Mouse (Mus musculus) embryonic fibroblast, embryonic 13.5 days (primary cell): ENCODE results near the gene Macrod2. TPM values are rescaled to one million over a fixed set of nuclear protein-coding genes. Genes with fewer than 3 reads are reported as not detected.

Experiments
- H3K27ac ChIP-seq: 2 replicates; pipeline ENCODE4 v1.5.1; 2012; ENCODE audit warnings: low read length, control low read depth, inconsistent platforms; ENCODE audit not compliant: insufficient read depth
- H3K4me1 ChIP-seq: 2 replicates; pipeline ENCODE4 v1.6.1; 2011; ENCODE audit warnings: low read length; ENCODE audit not compliant: control insufficient read depth, insufficient read depth
- H3K4me3 ChIP-seq: 2 replicates; pipeline ENCODE4 v1.5.1; 2011; ENCODE audit warnings: mild to moderate bottlenecking, control low read depth, low read length; ENCODE audit not compliant: insufficient read depth
- CTCF ChIP-seq: IDR thresholded peaks from 2 replicates; pipeline ENCODE4 v1.5.1; 2011; ENCODE audit warnings: mild to moderate bottlenecking, control low read depth, low read length, moderate library complexity, borderline replicate concordance; ENCODE audit not compliant: insufficient read depth
- POLR2A ChIP-seq: IDR thresholded peaks from 2 replicates; pipeline ENCODE4 v1.6.1; 2011; ENCODE audit warnings: low read depth, mild to moderate bottlenecking, control low read depth, low read length, moderate library complexity
- polyA plus RNA-seq: library from polyadenylated mRNA; stranded (reverse); fragments of >200 nt; gene quantifications from 2 replicates; pipeline ENCODE4 v1.2.4, GENCODE M21; 2011; ENCODE audit warnings: low read depth; ENCODE audit not compliant: missing spikeins, insufficient read length

Macrod2 gene
- polyA plus RNA-seq, 1 experiment: 8.6 TPM

- Histone ChIP-seq H3K4me1 (no peaks in the 10 kb centered on the region), H3K4me3 (no peak overlapping the region), H3K27ac (no peak overlapping the region)
- no peak for TF ChIP-seq POLR2A
- TF ChIP-seq CTCF: no peak
Observed at GRCm38 (mm10) chr2:141217925-141218324, 822.8 kb downstream of the Macrod2 start.

GRCm38 (mm10) chr2:141228809-141229208, 833.7 kb downstream of the Macrod2 start:
- Histone ChIP-seq H3K27ac (no peak overlapping the region), H3K4me3 (no peak overlapping the region), H3K4me1 (peaks cover 7% of the 10 kb centered on the region; the same call in 1 of the 2 replicates)
- TF ChIP-seq CTCF (no peak), POLR2A (no peak)

DNA sequence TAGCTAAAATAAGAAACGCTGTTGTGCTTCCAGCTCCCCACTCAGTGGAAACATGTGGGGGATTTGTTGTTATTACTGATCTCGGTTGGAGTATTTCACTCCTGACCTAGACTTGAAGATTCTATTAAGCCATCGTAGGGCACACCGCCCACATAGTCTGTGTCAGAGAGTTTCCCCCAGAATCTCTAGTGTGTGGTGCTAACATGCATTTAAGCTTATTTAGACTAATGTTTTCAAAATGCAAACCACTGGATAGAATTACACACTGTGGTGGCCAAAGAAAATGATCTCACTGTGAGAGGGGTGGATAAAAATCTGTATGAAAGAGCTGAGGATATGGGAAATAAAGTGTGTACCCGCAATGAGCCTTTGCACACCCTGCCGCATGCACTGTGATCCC, 834.7 kb downstream of the Macrod2 start:
- no peak overlapping the region for H3K4me3 ChIP-seq
- TF ChIP-seq POLR2A (no peak), CTCF (no peak)
- peak overlapping the region; percentile 61; the same call in 1 of the 2 replicates for H3K27ac ChIP-seq
- H3K4me1 ChIP-seq: peaks cover 11% of the 10 kb centered on the region

DNA sequence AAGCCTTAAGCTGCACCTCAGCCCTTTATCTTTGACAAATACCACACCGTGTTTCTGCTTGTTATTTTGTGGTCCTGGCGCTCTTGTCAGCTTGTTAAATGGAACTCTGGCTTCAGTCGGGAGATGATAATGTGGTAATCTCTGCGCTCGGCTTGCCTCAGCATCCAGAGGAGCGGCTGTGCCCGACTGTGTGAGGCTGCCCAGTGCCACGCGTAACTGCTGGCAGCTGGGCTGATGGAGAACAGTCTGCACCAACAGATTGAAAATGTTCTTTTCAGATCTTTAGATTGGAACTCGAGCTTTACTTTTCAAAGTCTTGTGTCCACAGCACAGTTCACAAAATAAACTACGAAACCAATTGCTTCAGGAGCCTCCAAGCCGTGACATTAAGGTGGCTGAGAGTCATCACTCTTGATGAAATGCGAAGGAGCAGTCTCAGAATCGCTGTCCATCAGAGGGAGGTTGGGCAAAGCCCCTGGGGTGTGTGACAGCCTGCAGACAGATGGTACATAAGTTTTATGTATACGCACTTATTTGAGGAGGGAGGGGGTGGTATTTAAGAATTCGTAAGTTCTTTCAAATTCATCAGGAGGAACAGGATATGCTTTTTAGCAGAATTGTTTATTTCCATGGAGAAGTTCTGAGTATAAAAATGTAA, 836.0 kb downstream of the Macrod2 start:
- no peak for TF ChIP-seq POLR2A
- TF ChIP-seq CTCF: no peak
- H3K27ac ChIP-seq: no peak overlapping the region
- peaks cover 13% of the 10 kb centered on the region for H3K4me1 ChIP-seq
- H3K4me3 ChIP-seq: no peak overlapping the region

DNA sequence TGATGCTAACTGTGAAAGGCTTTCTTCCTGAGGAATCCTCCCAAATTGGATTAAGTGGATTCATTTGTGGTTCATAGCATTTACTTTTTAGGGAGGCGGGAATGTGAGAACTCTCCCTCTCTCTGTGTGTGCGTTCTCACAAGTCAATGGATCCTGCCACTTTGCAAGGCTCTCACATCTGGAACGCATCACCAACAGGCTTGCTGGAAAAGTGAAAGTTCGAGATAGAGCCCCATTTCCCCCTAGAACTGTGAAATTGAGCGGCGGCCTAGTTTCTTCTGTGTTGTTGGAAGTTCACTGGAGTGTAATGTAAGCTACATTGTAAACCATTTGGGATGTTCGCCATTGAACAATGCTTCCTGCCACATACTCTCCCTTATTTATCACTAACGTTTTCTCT, 839.2 kb downstream of the Macrod2 start:
- Histone ChIP-seq H3K27ac (peak overlapping the region; percentile 84), H3K4me3 (no peak overlapping the region), H3K4me1 (peaks cover 13% of the 10 kb centered on the region)
- no peak for TF ChIP-seq POLR2A
- TF ChIP-seq CTCF: no peak

DNA sequence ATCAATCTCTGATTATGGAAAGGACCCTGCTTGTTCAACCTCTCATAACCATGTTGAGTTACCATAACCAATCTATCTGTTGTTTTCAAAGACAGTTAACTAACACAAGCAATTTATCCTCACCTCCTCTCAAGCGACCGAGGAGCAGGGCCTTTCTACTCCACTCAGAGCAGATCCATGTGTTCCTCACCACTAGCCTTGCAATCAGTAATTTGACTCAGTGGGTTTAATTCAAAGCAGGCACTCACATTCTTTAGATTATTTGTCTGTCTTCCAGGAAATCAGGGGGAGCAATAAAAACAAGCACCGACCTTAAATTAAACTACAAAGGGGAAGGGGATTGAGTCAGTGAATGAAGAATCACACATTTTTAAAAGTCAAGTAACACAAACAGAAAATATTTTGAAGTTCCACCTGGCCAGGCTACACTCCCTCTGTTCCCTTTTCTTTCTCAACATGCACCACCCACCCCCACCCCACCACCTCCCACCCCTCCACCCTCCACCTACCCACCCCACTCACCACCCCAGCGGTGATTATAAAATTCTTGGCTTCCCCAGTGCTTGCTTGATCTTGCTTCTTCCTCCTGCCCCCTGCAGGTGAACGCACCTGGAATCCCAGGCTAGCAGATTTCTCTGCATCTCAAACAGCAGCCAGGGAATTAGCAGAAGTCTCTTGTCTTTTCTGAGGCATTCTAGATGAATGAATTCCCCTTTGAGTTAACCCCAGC, 839.8 kb downstream of the Macrod2 start:
- Histone ChIP-seq H3K27ac (peak overlapping the region; percentile 84), H3K4me1 (peaks cover 13% of the 10 kb centered on the region), H3K4me3 (no peak overlapping the region)
- TF ChIP-seq POLR2A (no peak), CTCF (no peak)

DNA sequence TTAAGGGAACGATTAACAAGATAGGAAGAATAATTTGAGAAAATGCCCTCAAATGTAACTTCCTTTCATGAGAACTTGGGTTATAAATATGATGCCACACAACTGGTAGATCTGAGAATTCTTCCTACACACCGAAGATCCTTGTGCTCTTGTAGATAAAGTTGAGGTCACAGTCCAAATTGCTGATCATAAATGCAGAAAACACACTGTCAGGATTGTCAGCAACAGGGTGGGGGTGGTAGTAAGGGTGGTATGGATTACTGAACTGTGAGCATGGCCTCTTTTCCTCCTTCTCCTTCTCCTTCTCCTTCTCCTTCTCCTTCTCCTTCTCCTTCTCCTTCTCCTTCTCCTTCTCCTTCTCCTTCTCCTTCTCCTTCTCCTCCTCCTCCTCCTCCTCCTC, 852.6 kb downstream of the Macrod2 start:
- no peak for TF ChIP-seq POLR2A
- TF ChIP-seq CTCF: no peak
- H3K4me1 ChIP-seq: 0 out of 2 replicates have a peak, but pooled peaks cover 2% of the 10 kb centered on the region
- H3K4me3 ChIP-seq: no peak overlapping the region
- no peak overlapping the region for H3K27ac ChIP-seq

DNA sequence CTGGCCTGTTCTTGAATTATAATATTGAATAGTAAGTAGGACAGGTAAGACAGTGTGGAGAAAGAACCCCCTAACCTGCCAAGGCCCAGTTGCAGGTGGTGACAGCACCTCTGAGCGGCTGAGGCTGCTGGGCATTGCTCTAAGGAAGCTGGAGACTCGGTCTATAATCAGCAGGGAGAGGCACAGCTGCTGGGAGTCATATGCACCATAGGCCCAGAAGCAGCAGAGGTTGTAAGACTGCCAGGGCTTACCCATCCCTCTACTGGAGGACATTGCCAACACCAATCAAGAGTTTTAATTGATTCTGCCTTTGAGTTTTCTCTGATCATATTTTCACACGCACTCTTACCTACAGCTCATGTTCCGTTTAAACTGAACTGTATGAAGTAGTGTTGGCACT, 869.5 kb downstream of the Macrod2 start:
- H3K27ac ChIP-seq: no peak overlapping the region
- TF ChIP-seq POLR2A (no peak), CTCF (no peak)
- no peak overlapping the region for H3K4me3 ChIP-seq

DNA sequence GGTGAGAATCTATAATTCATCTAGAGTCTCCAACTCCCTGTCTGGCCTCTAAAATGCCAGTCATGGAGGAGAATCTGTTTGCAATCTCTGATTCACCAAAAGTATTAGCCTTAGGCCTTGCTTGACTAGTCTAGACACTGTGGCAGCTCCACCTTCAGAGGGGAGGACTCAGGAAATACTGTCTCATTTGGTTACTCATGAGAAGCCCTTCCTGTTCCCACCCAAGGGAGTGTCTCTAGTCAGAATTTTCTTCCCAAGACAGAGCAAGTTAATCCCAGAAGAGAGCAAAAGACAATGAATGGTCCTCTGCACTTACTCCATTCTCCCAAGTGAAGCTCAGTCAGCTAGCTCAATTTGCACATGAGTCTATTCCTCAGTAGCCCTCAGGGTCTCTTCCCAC, 871.5 kb downstream of the Macrod2 start:
- no peak overlapping the region for H3K4me3 ChIP-seq
- peaks cover 4% of the 10 kb centered on the region; the same call in 1 of the 2 replicates for H3K4me1 ChIP-seq
- H3K27ac ChIP-seq: peak overlapping the region; percentile 26; the same call in 1 of the 2 replicates
- no peak for TF ChIP-seq CTCF
- TF ChIP-seq POLR2A: no peak

More for the DNA sequence above, 869.5 kb downstream of the Macrod2 start:
- 0 out of 2 replicates have a peak, but pooled peaks cover 4% of the 10 kb centered on the region for H3K4me1 ChIP-seq

- no peak for TF ChIP-seq POLR2A
- TF ChIP-seq CTCF: no peak
- Histone ChIP-seq H3K4me3 (no peak overlapping the region), H3K27ac (no peak overlapping the region), H3K4me1 (peaks cover 8% of the 10 kb centered on the region; the same call in 1 of the 2 replicates)
Observed at GRCm38 (mm10) chr2:141271541-141271940, 876.4 kb downstream of the Macrod2 start.
